Mouse (Mus musculus) layer of hippocampus, adult 9-11 months (tissue): ENCODE measurements around the gene Kdelr1.
A peak's percentile ranks its signal among the peaks of the same experiment; 100 is the strongest.
"Not testable (repeated sequence)": the region's sequence is repeated elsewhere in the genome, so short reads cannot be mapped to it uniquely, and the experiment has no call there.

Source experiments
- DNase-seq: peaks from one replicate; pipeline ENCODE4 v3.0.0; 2022

Kdelr1 gene

GRCm38 (mm10) chr7:45870282-45871058 lies 2.1 kb upstream of the Kdelr1 start:
- no peak for DNase-seq

GRCm38 (mm10) chr7:45873061-45873947 lies 732 bp downstream of the Kdelr1 start:
- DNase-seq, result no peak

- no peak for DNase-seq
Measured at GRCm38 (mm10) chr7:45876895-45877294, 4.3 kb downstream of the Kdelr1 start.

- not testable (repeated sequence) for DNase-seq
Measured at GRCm38 (mm10) chr7:45878278-45878677, 5.7 kb downstream of the Kdelr1 start, which contains the start of gene Grin2d. Grin2d (minus strand) TSS chr7:45878378.

GRCm38 (mm10) chr7:45880531-45880930 lies 8.0 kb downstream of the Kdelr1 start:
- DNase-seq, result no peak

GRCm38 (mm10) chr7:45881011-45881410 lies 8.4 kb downstream of the Kdelr1 start:
- no peak for DNase-seq

- no peak for DNase-seq
Measured at GRCm38 (mm10) chr7:45887246-45887645, 14.7 kb downstream of the Kdelr1 start.

GRCm38 (mm10) chr7:45892651-45893050 lies 20.1 kb downstream of the Kdelr1 start:
- DNase-seq, result no peak

GRCm38 (mm10) chr7:45895931-45896516 lies 23.5 kb downstream of the Kdelr1 start:
- DNase-seq, result no peak

GRCm38 (mm10) chr7:45896517-45897257 lies 24.1 kb downstream of the Kdelr1 start, which contains the start of the genes Syngr4 and Tmem143:
Syngr4 (minus strand) TSS chr7:45896714.
Tmem143 (plus strand) TSS chr7:45896941.
- peak; percentile 99 for DNase-seq

GRCm38 (mm10) chr7:45897258-45897757 lies 24.7 kb downstream of the Kdelr1 start:
- DNase-seq, result peak; percentile 66

GRCm38 (mm10) chr7:45898125-45898524 lies 25.6 kb downstream of the Kdelr1 start:
- DNase-seq, result not testable (repeated sequence)

- DNase-seq, result no peak
Measured at GRCm38 (mm10) chr7:45901562-45901961, 29.0 kb downstream of the Kdelr1 start.

- no peak for DNase-seq
Measured at GRCm38 (mm10) chr7:45902481-45903002, 30.0 kb downstream of the Kdelr1 start.

GRCm38 (mm10) chr7:45906622-45907021 lies 34.0 kb downstream of the Kdelr1 start:
- no peak for DNase-seq

GRCm38 (mm10) chr7:45908384-45908783 lies 35.8 kb downstream of the Kdelr1 start:
- DNase-seq, result no peak

GRCm38 (mm10) chr7:45909145-45909544 lies 36.6 kb downstream of the Kdelr1 start:
- DNase-seq, result no peak

GRCm38 (mm10) chr7:45914067-45914466 lies 41.5 kb downstream of the Kdelr1 start:
- DNase-seq, result no peak

- DNase-seq, result no peak
Measured at GRCm38 (mm10) chr7:45915011-45915410, 42.4 kb downstream of the Kdelr1 start.

- DNase-seq, result peak; percentile 90
Measured at GRCm38 (mm10) chr7:45916056-45917003, 43.8 kb downstream of the Kdelr1 start.
